Mouse (Mus musculus): ENCODE data around the gene Fam129a. TPM values are rescaled to one million over a fixed set of nuclear protein-coding genes. Genes with fewer than 3 reads are reported as not detected.

The Fam129a gene
- polyA plus RNA-seq, 1 experiment from 2014 or later, result 1.9 TPM

GRCm38 (mm10) chr1:151705723-151706396, 134.9 kb downstream of the Fam129a start:
- 43% methylated on average over 11 of the region's 11 CpGs for WGBS
- no peak overlapping the region for H3K4me2 ChIP-seq (ENCODE audit: low read depth)

DNA sequence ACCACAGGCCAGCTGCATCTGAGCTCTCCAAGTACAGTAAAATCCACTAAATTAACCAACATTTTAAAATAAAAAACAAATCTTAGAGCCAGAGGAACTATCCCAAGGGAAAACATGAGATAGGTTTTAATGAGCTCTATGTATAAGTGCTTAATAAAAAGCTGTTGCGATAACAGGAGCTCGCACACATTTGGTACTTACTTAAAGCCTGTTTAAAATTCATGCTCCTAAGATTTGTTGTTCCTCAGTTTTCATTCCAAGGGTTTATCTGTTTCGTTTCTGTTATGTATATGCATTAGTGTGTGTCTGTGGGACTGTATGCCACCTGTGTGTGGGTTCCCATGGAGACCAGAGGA, 135.4 kb downstream of the Fam129a start:
- Histone ChIP-seq H3K27ac (ENCODE audit: low read depth, low read length) (no peak overlapping the region), H3K9me3 (ENCODE audit: control insufficient read depth, low read length) (no peaks in the 10 kb centered on the region), H3K4me1 (ENCODE audit: control insufficient read depth, insufficient read depth, low read length) (no peaks in the 10 kb centered on the region), H3K9ac (ENCODE audit: low read length) (no peak overlapping the region), H3K27me3 (ENCODE audit: control insufficient read depth, insufficient read depth, low read length) (no peaks in the 10 kb centered on the region), H3K36me3 (ENCODE audit: control insufficient read depth, insufficient read depth, low read length) (no peaks in the 10 kb centered on the region), H3K4me3 (ENCODE audit: low read depth, low read length) (no peak overlapping the region), H3K4me2 (ENCODE audit: low read depth) (no peak overlapping the region)
- ATAC-seq (ENCODE audit: insufficient read depth, low FRiP score, low TSS enrichment) (no peak), DNase-seq (ENCODE audit: low spot score) (no peak)
- 83% methylated on average over 3 of the region's 3 CpGs for WGBS

More at GRCm38 (mm10) chr1:151705723-151706396, 134.9 kb downstream of the Fam129a start:
- Histone ChIP-seq H3K27ac (ENCODE audit: low read depth, low read length) (no peak overlapping the region), H3K9ac (ENCODE audit: low read length) (no peak overlapping the region), H3K9me3 (ENCODE audit: control insufficient read depth, low read length) (no peaks in the 10 kb centered on the region), H3K36me3 (ENCODE audit: control insufficient read depth, insufficient read depth, low read length) (no peaks in the 10 kb centered on the region), H3K27me3 (ENCODE audit: control insufficient read depth, insufficient read depth, low read length) (no peaks in the 10 kb centered on the region), H3K4me1 (ENCODE audit: control insufficient read depth, insufficient read depth, low read length) (no peaks in the 10 kb centered on the region), H3K4me3 (ENCODE audit: low read depth, low read length) (no peak overlapping the region)
- ATAC-seq (ENCODE audit: insufficient read depth, low FRiP score, low TSS enrichment), result peak; percentile 69
- DNase-seq (ENCODE audit: low spot score), result peak; percentile 76

- H3K27ac ChIP-seq (ENCODE audit: low read depth, low read length), result no peak overlapping the region
- H3K36me3 ChIP-seq (ENCODE audit: control insufficient read depth, insufficient read depth, low read length), result no peaks in the 10 kb centered on the region
- H3K27me3 ChIP-seq (ENCODE audit: control insufficient read depth, insufficient read depth, low read length), result no peaks in the 10 kb centered on the region
- no peaks in the 10 kb centered on the region for H3K9me3 ChIP-seq (ENCODE audit: control insufficient read depth, low read length)
- DNase-seq (ENCODE audit: low spot score) (no peak), ATAC-seq (ENCODE audit: insufficient read depth, low FRiP score, low TSS enrichment) (no peak)
- H3K4me2 ChIP-seq (ENCODE audit: low read depth), result no peak overlapping the region
- H3K4me3 ChIP-seq (ENCODE audit: low read depth, low read length), result no peak overlapping the region
- H3K9ac ChIP-seq (ENCODE audit: low read length), result no peak overlapping the region
- WGBS, result 64% methylated on average over 13 of the region's 13 CpGs
- H3K4me1 ChIP-seq (ENCODE audit: control insufficient read depth, insufficient read depth, low read length), result no peaks in the 10 kb centered on the region
Observed at GRCm38 (mm10) chr1:151708966-151709733, 138.2 kb downstream of the Fam129a start.

- Histone ChIP-seq H3K4me1 (ENCODE audit: control insufficient read depth, insufficient read depth, low read length) (no peaks in the 10 kb centered on the region), H3K9ac (ENCODE audit: low read length) (no peak overlapping the region), H3K4me2 (ENCODE audit: low read depth) (no peak overlapping the region), H3K27me3 (ENCODE audit: control insufficient read depth, insufficient read depth, low read length) (no peaks in the 10 kb centered on the region), H3K36me3 (ENCODE audit: control insufficient read depth, insufficient read depth, low read length) (no peaks in the 10 kb centered on the region), H3K4me3 (ENCODE audit: low read depth, low read length) (no peak overlapping the region), H3K9me3 (ENCODE audit: control insufficient read depth, low read length) (no peaks in the 10 kb centered on the region), H3K27ac (ENCODE audit: low read depth, low read length) (no peak overlapping the region)
- WGBS, result 76% methylated on average over 2 of the region's 2 CpGs
- ATAC-seq (ENCODE audit: insufficient read depth, low FRiP score, low TSS enrichment) (no peak), DNase-seq (ENCODE audit: low spot score) (no peak)
Observed at GRCm38 (mm10) chr1:151709734-151710022, 138.7 kb downstream of the Fam129a start.

- Histone ChIP-seq H3K27ac (ENCODE audit: low read depth, low read length) (no peak overlapping the region), H3K4me3 (ENCODE audit: low read depth, low read length) (no peak overlapping the region), H3K27me3 (ENCODE audit: control insufficient read depth, insufficient read depth, low read length) (no peaks in the 10 kb centered on the region), H3K4me1 (ENCODE audit: control insufficient read depth, insufficient read depth, low read length) (no peaks in the 10 kb centered on the region), H3K4me2 (ENCODE audit: low read depth) (no peak overlapping the region), H3K9me3 (ENCODE audit: control insufficient read depth, low read length) (no peaks in the 10 kb centered on the region), H3K9ac (ENCODE audit: low read length) (no peak overlapping the region), H3K36me3 (ENCODE audit: control insufficient read depth, insufficient read depth, low read length) (no peaks in the 10 kb centered on the region)
- ATAC-seq (ENCODE audit: insufficient read depth, low FRiP score, low TSS enrichment) (no peak), DNase-seq (ENCODE audit: low spot score) (no peak)
- 69% methylated on average over 5 of the region's 5 CpGs for WGBS
Observed at GRCm38 (mm10) chr1:151710424-151711055, 139.6 kb downstream of the Fam129a start.

GRCm38 (mm10) chr1:151711062-151711461, 140.1 kb downstream of the Fam129a start:
- no peaks in the 10 kb centered on the region for H3K27me3 ChIP-seq (ENCODE audit: control insufficient read depth, insufficient read depth, low read length)
- no peaks in the 10 kb centered on the region for H3K36me3 ChIP-seq (ENCODE audit: control insufficient read depth, insufficient read depth, low read length)
- 78% methylated on average over 7 of the region's 7 CpGs for WGBS
- no peak overlapping the region for H3K27ac ChIP-seq (ENCODE audit: low read depth, low read length)
- no peak overlapping the region for H3K9ac ChIP-seq (ENCODE audit: low read length)
- no peaks in the 10 kb centered on the region for H3K9me3 ChIP-seq (ENCODE audit: control insufficient read depth, low read length)
- no peaks in the 10 kb centered on the region; the same call in 1 of the 2 replicates for H3K4me1 ChIP-seq (ENCODE audit: control insufficient read depth, insufficient read depth, low read length)
- DNase-seq (ENCODE audit: low spot score), result no peak
- H3K4me2 ChIP-seq (ENCODE audit: low read depth), result no peak overlapping the region
- no peak for ATAC-seq (ENCODE audit: insufficient read depth, low FRiP score, low TSS enrichment)
- no peak overlapping the region for H3K4me3 ChIP-seq (ENCODE audit: low read depth, low read length)

GRCm38 (mm10) chr1:151712664-151713063, 141.7 kb downstream of the Fam129a start:
- Histone ChIP-seq H3K36me3 (ENCODE audit: control insufficient read depth, insufficient read depth, low read length) (no peaks in the 10 kb centered on the region), H3K27ac (ENCODE audit: low read depth, low read length) (no peak overlapping the region)

GRCm38 (mm10) chr1:151713622-151714021, 142.6 kb downstream of the Fam129a start:
- no peak overlapping the region for H3K27ac ChIP-seq (ENCODE audit: low read depth, low read length)

More at GRCm38 (mm10) chr1:151712664-151713063, 141.7 kb downstream of the Fam129a start:
- no peak overlapping the region for H3K9ac ChIP-seq (ENCODE audit: low read length)
- no peak overlapping the region for H3K4me3 ChIP-seq (ENCODE audit: low read depth, low read length)
- H3K9me3 ChIP-seq (ENCODE audit: control insufficient read depth, low read length), result no peaks in the 10 kb centered on the region
- no peak overlapping the region for H3K4me2 ChIP-seq (ENCODE audit: low read depth)
- H3K4me1 ChIP-seq (ENCODE audit: control insufficient read depth, insufficient read depth, low read length), result no peaks in the 10 kb centered on the region; the same call in 1 of the 2 replicates
- WGBS, result 41% methylated on average over 5 of the region's 5 CpGs
- ATAC-seq (ENCODE audit: insufficient read depth, low FRiP score, low TSS enrichment) (no peak), DNase-seq (ENCODE audit: low spot score) (no peak)
- no peaks in the 10 kb centered on the region for H3K27me3 ChIP-seq (ENCODE audit: control insufficient read depth, insufficient read depth, low read length)

More at GRCm38 (mm10) chr1:151713622-151714021, 142.6 kb downstream of the Fam129a start:
- Histone ChIP-seq H3K36me3 (ENCODE audit: control insufficient read depth, insufficient read depth, low read length) (no peaks in the 10 kb centered on the region), H3K9me3 (ENCODE audit: control insufficient read depth, low read length) (no peaks in the 10 kb centered on the region), H3K27me3 (ENCODE audit: control insufficient read depth, insufficient read depth, low read length) (no peaks in the 10 kb centered on the region), H3K4me1 (ENCODE audit: control insufficient read depth, insufficient read depth, low read length) (no peaks in the 10 kb centered on the region; the same call in 1 of the 2 replicates), H3K9ac (ENCODE audit: low read length) (no peak overlapping the region), H3K4me2 (ENCODE audit: low read depth) (no peak overlapping the region), H3K4me3 (ENCODE audit: low read depth, low read length) (no peak overlapping the region)
- no peak for ATAC-seq (ENCODE audit: insufficient read depth, low FRiP score, low TSS enrichment)
- no peak for DNase-seq (ENCODE audit: low spot score)

Data from neural tube, embryonic 11.5 days (tissue).